Mouse (Mus musculus) layer of hippocampus, adult 2 months (tissue): ENCODE results near the gene Sardh. TPM values are rescaled to one million over a fixed set of nuclear protein-coding genes. Genes with fewer than 3 reads are reported as not detected.

Source experiments
- DNase-seq, 2 experiments: peaks; one replicate each; pipeline ENCODE4 v3.0.0; 2022; ENCODE audit warnings: low spot score in 2 of 2
- H3K27ac ChIP-seq: fragments of 200-600 bp; 2 replicates; pipeline ENCODE4 v1.8.1; 2022
- H3K4me3 ChIP-seq: fragments of 200-600 bp; 2 replicates; pipeline ENCODE4 v1.8.1; 2022; ENCODE audit warnings: mild to moderate bottlenecking
- CTCF ChIP-seq: fragments of 200-600 bp; conservative IDR thresholded peaks from 2 replicates; pipeline ENCODE4 v1.8.1; 2022; ENCODE audit warnings: antibody characterized with exemption, mild to moderate bottlenecking, moderate library complexity
- total RNA-seq, 2 experiments: library from RNA; stranded (reverse); gene quantifications; 2 replicates each; pipeline ENCODE4 v1.2.3; 2021

Sardh gene
- total RNA-seq, 2 experiments from 2014 or later = 5.3 to 6.3 TPM

- no peak overlapping the region for H3K27ac ChIP-seq
These were observed 64.4 kb downstream of the Sardh start for GRCm38 (mm10) chr2:27183734-27184133.

GRCm38 (mm10) chr2:27181907-27182306 is 66.2 kb downstream of the Sardh start:
- no peak for TF ChIP-seq CTCF
- Histone ChIP-seq H3K4me3 (no peak overlapping the region), H3K27ac (no peak overlapping the region)
- DNase-seq = no peak

More at GRCm38 (mm10) chr2:27183734-27184133, 64.4 kb downstream of the Sardh start:
- no peak overlapping the region for H3K4me3 ChIP-seq
- TF ChIP-seq CTCF = no peak
- no peak for DNase-seq

GRCm38 (mm10) chr2:27179101-27179500 is 69.0 kb downstream of the Sardh start:
- Histone ChIP-seq H3K27ac (no peak overlapping the region), H3K4me3 (no peak overlapping the region)
- DNase-seq = no peak
- no peak for TF ChIP-seq CTCF

- no peak overlapping the region for H3K4me3 ChIP-seq
- no peak for TF ChIP-seq CTCF
- no peak for DNase-seq
- no peak overlapping the region for H3K27ac ChIP-seq
These were observed 72.4 kb downstream of the Sardh start for GRCm38 (mm10) chr2:27175696-27176267.

GRCm38 (mm10) chr2:27174242-27174641 is 73.9 kb downstream of the Sardh start:
- peak overlapping the region; percentile 86 for H3K27ac ChIP-seq
- no peak for TF ChIP-seq CTCF
- no peak overlapping the region for H3K4me3 ChIP-seq
- DNase-seq = peak; percentile 35 to 43

GRCm38 (mm10) chr2:27166999-27167398 is 81.1 kb downstream of the Sardh start:
- H3K4me3 ChIP-seq = no peak overlapping the region
- TF ChIP-seq CTCF = peak; percentile 25; the same call in 1 of the 2 replicates
- peak in 1 of 2 experiments; percentile 36 for DNase-seq
- peak overlapping the region; percentile 72 for H3K27ac ChIP-seq

- peak overlapping the region; percentile 85 for H3K27ac ChIP-seq
- H3K4me3 ChIP-seq = no peak overlapping the region
- peak; percentile 58 to 65 for DNase-seq
- no peak for TF ChIP-seq CTCF
These were observed 82.1 kb downstream of the Sardh start for GRCm38 (mm10) chr2:27166074-27166473.

GRCm38 (mm10) chr2:27164796-27165590 is 83.1 kb downstream of the Sardh start, which contains the start of gene Dbh:
Gene Dbh, plus strand, starts transcription at chr2:27165233.
- Histone ChIP-seq H3K4me3 (no peak within 1 kb of the TSS), H3K27ac (peak within 1 kb of the TSS; percentile 85)
- DNase-seq = peak; percentile 83 to 85
- no peak for TF ChIP-seq CTCF

GRCm38 (mm10) chr2:27163851-27164250 is 84.3 kb downstream of the Sardh start:
- Histone ChIP-seq H3K4me3 (no peak overlapping the region), H3K27ac (peak overlapping the region; percentile 85)
- no peak for TF ChIP-seq CTCF
- DNase-seq = peak; percentile 48 to 55

- Histone ChIP-seq H3K4me3 (no peak overlapping the region), H3K27ac (no peak overlapping the region)
- TF ChIP-seq CTCF = no peak
- no peak for DNase-seq
These were observed 85.5 kb downstream of the Sardh start for GRCm38 (mm10) chr2:27162656-27163055.

- TF ChIP-seq CTCF = no peak
- no peak for DNase-seq
- Histone ChIP-seq H3K4me3 (no peak overlapping the region), H3K27ac (no peak overlapping the region)
These were observed 86.6 kb downstream of the Sardh start for GRCm38 (mm10) chr2:27161526-27161925.

- DNase-seq = no peak
- no peak overlapping the region for H3K27ac ChIP-seq
- H3K4me3 ChIP-seq = no peak overlapping the region
- no peak for TF ChIP-seq CTCF
These were observed 91.5 kb downstream of the Sardh start for GRCm38 (mm10) chr2:27156596-27156995.

- no peak for DNase-seq
- H3K4me3 ChIP-seq = no peak overlapping the region
- no peak for TF ChIP-seq CTCF
- no peak overlapping the region for H3K27ac ChIP-seq
These were observed 93.5 kb downstream of the Sardh start for GRCm38 (mm10) chr2:27154466-27155185.
